Mouse (Mus musculus): ENCODE results near the gene Hpse2.
A peak's percentile ranks its signal among the peaks of the same experiment; 100 is the strongest.

The Hpse2 gene

DNA sequence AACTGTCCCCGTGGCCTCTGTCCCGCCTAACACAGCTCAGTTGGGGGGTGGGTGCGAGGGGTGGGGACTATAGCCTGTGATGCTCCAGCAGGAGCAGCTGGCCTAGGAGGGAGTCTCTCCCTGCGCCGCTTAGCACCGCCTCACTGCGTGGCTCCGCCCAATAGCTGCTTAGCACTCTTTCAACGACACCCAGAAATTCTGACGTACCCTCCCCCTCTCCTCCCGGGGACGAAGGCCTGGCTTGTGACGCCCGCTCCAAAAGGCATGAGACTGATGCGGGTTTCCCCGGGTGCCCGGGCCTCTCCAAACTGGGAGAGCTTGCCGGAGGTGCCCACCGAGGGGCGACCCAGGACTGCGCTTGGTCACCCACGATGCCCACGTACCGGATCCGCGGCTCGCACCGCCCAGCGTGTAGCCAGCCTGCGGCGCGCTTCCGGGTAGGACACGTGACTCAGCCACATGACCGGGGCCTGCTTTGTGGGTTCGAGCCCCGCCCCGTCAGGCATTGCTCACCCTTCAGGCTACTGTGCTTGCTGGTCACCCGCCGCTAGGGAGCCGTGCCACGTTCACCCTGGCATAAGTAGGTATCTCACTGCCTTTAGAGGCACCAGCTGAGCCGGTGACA, 608.5 kb downstream of the Hpse2 start, which contains the start of gene Hps1:
Gene Hps1, minus strand, starts transcription at position 448 of the 625 bp plus-strand sequence.
- DNase-seq (ENCODE audit: extremely low spot score), result peak; percentile 93

DNA sequence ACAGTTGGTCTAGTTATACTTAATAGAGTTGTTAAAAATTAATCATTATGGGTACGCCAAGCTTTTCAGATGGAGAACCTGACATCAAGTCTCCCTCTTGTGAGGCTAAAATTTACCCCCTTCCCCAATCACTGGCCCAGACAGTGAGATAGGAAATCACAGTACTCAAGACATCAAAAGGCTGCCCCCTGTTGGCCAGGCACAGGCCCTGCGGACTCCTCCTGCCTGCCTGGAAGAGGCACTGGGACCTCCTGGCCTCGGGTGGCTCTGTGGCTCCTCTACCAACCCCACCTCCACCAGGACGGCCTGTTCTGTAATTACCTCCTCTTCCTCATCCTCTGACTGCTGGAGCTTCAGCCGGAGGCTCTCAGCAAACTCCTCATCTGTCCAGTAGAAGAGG, 610.4 kb downstream of the Hpse2 start:
- DNase-seq (ENCODE audit: extremely low spot score), result no peak

- DNase-seq (ENCODE audit: extremely low spot score), result no peak
Observed at GRCm38 (mm10) chr19:42776813-42777212, 611.3 kb downstream of the Hpse2 start.

DNA sequence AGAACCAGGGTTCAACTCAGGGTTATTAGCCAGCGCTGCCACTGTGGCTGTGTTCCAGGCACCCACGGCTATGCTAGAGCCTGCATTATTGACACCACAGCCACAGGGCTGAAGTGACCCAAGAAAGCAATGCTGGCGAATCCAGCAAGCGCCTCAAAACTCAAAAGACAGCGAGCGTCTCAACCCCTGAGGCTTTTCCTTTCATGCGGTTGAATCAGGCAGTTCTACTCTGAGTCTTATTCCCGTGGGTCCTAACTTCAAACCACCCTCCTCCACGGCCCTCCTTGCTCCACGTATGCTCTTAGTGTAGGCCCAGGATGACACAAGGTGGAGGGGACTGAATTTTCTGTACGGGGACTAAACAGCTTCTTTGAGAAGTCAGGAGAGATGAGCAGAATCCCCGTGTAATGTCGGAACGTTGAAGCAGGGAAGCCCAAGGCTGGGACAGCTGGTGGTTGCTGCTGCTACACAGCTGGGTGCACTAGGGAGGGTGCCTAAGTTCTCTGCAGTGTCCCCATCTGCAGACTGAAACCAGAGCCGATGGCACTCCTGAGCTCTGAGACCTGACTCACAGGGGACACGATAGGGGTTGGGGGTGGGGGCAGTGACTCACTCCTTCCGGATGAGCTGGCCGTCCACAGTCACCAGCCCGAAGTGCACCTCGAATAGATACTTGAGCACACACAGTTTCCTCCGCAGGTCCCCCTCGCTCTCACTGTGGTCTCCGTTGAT, 617.8 kb downstream of the Hpse2 start:
- DNase-seq (ENCODE audit: extremely low spot score), result no peak

- no peak for DNase-seq (ENCODE audit: extremely low spot score)
Observed at GRCm38 (mm10) chr19:42769648-42770047, 618.5 kb downstream of the Hpse2 start.

- DNase-seq (ENCODE audit: extremely low spot score), result no peak
Observed at GRCm38 (mm10) chr19:42767361-42767760, 620.8 kb downstream of the Hpse2 start.

- DNase-seq (ENCODE audit: extremely low spot score), result no peak
Observed at GRCm38 (mm10) chr19:42764398-42764797, 623.8 kb downstream of the Hpse2 start.

- DNase-seq (ENCODE audit: extremely low spot score), result no peak
Observed at GRCm38 (mm10) chr19:42756671-42757070, 631.5 kb downstream of the Hpse2 start.

- DNase-seq (ENCODE audit: extremely low spot score), result no peak
Observed at GRCm38 (mm10) chr19:42755148-42755870, 632.8 kb downstream of the Hpse2 start.

DNA sequence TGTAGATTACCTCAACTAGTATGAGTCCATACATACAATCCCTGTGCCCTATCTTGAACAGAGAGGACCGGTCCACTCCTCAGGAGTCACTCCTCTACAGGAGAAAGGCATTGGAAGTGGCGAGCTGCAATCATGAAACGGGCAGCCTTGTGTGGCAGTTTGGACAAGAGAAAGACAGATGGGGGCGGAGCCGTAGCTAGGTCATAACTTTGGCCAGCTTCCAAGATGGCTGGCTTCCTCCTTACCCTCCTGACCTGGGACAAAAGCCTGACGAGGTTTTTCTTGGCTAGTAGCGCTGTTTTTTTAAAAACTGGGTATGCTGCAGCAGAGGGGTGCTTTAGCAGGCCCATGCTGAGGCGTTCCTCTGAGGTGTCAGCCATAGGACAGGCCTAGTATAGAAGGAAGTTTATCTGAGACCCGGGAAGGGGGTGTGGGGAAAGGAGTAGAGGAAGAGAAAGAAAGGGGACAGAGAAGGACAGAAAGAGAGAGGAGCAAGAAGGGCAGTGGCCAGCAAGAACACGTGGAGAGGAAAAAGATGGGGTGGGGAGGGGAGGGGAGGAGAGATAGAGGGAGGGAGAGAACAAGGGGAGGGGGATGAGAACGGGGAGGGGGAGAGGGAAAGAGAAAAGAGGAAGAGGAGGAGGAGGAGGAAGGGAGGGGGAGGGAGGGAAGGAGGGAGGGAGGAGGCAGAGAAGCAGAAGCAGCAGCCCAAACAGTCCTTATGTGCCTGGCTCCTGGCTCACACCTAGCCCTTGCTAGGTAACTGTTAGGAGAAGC, 634.8 kb downstream of the Hpse2 start:
- no peak for DNase-seq (ENCODE audit: extremely low spot score)

- peak; percentile 76 for DNase-seq (ENCODE audit: extremely low spot score)
Observed at GRCm38 (mm10) chr19:42752363-42752931, 635.7 kb downstream of the Hpse2 start, which contains the start of gene Pyroxd2. Gene Pyroxd2, minus strand, starts transcription at chr19:42752775.

GRCm38 (mm10) chr19:42750196-42750595, 638.0 kb downstream of the Hpse2 start:
- DNase-seq (ENCODE audit: extremely low spot score), result no peak

GRCm38 (mm10) chr19:42746702-42747101, 641.5 kb downstream of the Hpse2 start:
- DNase-seq (ENCODE audit: extremely low spot score), result no peak

- no peak for DNase-seq (ENCODE audit: extremely low spot score)
Observed at GRCm38 (mm10) chr19:42745869-42746224, 642.3 kb downstream of the Hpse2 start.

- DNase-seq (ENCODE audit: extremely low spot score), result no peak
Observed at GRCm38 (mm10) chr19:42745084-42745868, 642.9 kb downstream of the Hpse2 start.

DNA sequence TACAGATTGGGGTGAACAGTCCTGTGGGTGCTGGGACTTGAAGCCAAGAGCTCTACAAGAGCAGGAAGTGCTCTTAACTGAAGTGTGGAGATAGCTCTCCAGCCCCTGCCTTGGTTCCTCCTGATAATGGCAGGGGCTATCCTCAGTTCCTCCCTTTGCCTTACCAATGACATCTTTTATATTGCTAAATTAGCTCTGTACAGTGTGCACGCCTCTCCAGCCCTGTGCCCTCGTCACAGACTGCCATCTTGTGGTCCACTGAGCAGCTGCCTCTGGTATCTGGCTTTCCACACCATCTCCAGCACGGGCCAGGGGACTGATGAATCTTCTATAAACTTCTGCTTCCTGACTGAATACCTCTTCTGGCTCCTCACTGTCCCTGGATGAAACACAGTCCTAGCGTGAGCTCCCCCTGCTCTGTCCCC, 644.0 kb downstream of the Hpse2 start:
- peak; percentile 56 for DNase-seq (ENCODE audit: extremely low spot score)

DNA sequence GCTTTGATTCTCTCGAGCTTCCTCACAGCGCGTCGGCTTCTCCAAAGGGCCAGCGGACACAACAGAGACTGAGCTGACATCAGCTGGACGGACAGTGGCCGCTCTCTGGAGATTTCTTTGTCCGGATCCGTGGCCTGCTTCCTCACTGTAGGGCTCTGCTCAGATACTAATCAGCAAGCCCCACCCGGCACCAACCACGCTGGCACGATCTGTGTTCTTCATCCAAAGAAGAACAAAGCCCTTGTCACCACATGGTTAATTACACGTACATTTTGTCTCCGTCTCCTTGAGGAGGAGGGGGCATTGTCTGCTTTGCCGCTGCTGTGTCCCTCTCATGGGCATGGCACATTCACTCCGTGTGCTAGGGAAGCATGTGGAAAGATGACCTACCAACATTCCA, 644.9 kb downstream of the Hpse2 start:
- DNase-seq (ENCODE audit: extremely low spot score), result no peak

GRCm38 (mm10) chr19:42741884-42742283, 646.3 kb downstream of the Hpse2 start:
- DNase-seq (ENCODE audit: extremely low spot score), result no peak

GRCm38 (mm10) chr19:42740163-42740899, 647.8 kb downstream of the Hpse2 start:
- no peak for DNase-seq (ENCODE audit: extremely low spot score)

- no peak for DNase-seq (ENCODE audit: extremely low spot score)
Observed at GRCm38 (mm10) chr19:42739734-42740133, 648.4 kb downstream of the Hpse2 start.
